Comparison of ENCODE assay signal across 10 mouse cellular contexts in genomic region chr9:118479508-118480291, GRCm38 (mm10). TPM values are rescaled to one million over a fixed set of nuclear protein-coding genes. Genes with fewer than 3 reads are reported as not detected.
DNase-seq lines count a peak whose midpoint lies in the region; ATAC-seq and TF ChIP-seq lines count a peak whose summit lies in the region.
"Had no signal": no experiment of that assay in that cellular context is flagged by ENCODE, and none has a peak within 500 bp of the region (broad histone marks: within the 10 kb centered on the region; RNA-seq: fewer than 3 reads in every experiment).

No protein-coding gene starts in this region.

- peak overlapping the region; percentile 48 for H3K4me3 ChIP-seq in kidney, embryonic 15.5 days (replicated peaks)
- no peak overlapping the region for H3K4me3 ChIP-seq in kidney, adult 2 months (ENCODE audit: insufficient read depth, low read depth, low read length)
- H3K4me3 ChIP-seq in embryonic fibroblast, embryonic 13.5 days (ENCODE audit: insufficient read depth, low read length), result peak overlapping the region; percentile 25; the same call in 1 of the 2 replicates
- H3K4me3 ChIP-seq in intestine, embryonic 16.5 days (ENCODE audit: low read length), result peak overlapping the region; percentile 47
- no peak overlapping the region; the same call in 1 of the 2 replicates for H3K4me3 ChIP-seq in neural tube, embryonic 11.5 days (ENCODE audit: low read depth, low read length)
- no peak overlapping the region for H3K4me3 ChIP-seq in thymus, adult 2 months (ENCODE audit: control insufficient read depth, insufficient read depth, low read length)

- DNase-seq in kidney, adult 2 months, result no peak
- DNase-seq in neural tube, embryonic 11.5 days (ENCODE audit: low spot score), result peak; percentile 39
- no peak for DNase-seq in adrenal gland, adult 2 months
- DNase-seq in thymus, adult 2 months, result no peak

- H3K36me3 ChIP-seq in kidney, embryonic 15.5 days, result no peaks in the 10 kb centered on the region
- no peaks in the 10 kb centered on the region for H3K36me3 ChIP-seq in kidney, adult 2 months (ENCODE audit: control insufficient read depth, insufficient read depth, low read length)
- H3K36me3 ChIP-seq in intestine, embryonic 16.5 days (ENCODE audit: control insufficient read depth, insufficient read depth, low read length), result no peaks in the 10 kb centered on the region
- H3K36me3 ChIP-seq in neural tube, embryonic 11.5 days (ENCODE audit: control insufficient read depth, insufficient read depth, low read length), result no peaks in the 10 kb centered on the region
- no peaks in the 10 kb centered on the region for H3K36me3 ChIP-seq in thymus, adult 2 months (ENCODE audit: control insufficient read depth, insufficient read depth, low read length)
- H3K36me3 ChIP-seq: G1E had no signal

- TF ChIP-seq CTCF in kidney, adult 2 months (conservative IDR thresholded peaks at IDR 0.05; ENCODE audit: insufficient read depth, insufficient read length, low read depth, low read length), result no peak
- TF ChIP-seq CTCF in embryonic fibroblast, embryonic 13.5 days (IDR thresholded peaks at IDR 0.05; ENCODE audit: borderline replicate concordance, insufficient read depth, low read length), result no peak
- TF ChIP-seq CTCF in thymus, adult 2 months (IDR thresholded peaks at IDR 0.05; ENCODE audit: borderline replicate concordance, control insufficient read depth, extremely low read depth, insufficient read depth, low read length, poor library complexity), result no peak

- H3K27ac ChIP-seq in kidney, embryonic 15.5 days, result no peak overlapping the region
- no peak overlapping the region for H3K27ac ChIP-seq in kidney, adult 2 months (ENCODE audit: insufficient read depth, low read depth, low read length)
- H3K27ac ChIP-seq in embryonic fibroblast, embryonic 13.5 days (ENCODE audit: insufficient read depth, low read length), result no peak overlapping the region
- H3K27ac ChIP-seq in intestine, embryonic 16.5 days (ENCODE audit: low read length), result no peak overlapping the region
- no peak overlapping the region for H3K27ac ChIP-seq in neural tube, embryonic 11.5 days (ENCODE audit: low read depth, low read length)
- no peak overlapping the region for H3K27ac ChIP-seq in thymus, adult 2 months (ENCODE audit: control insufficient read depth, insufficient read depth, low read length)
- H3K27ac ChIP-seq: gastrocnemius, adult 2 months had no signal

- WGBS in kidney, embryonic 15.5 days, result 5% methylated on average over 23 of the region's 23 CpGs
- 37% methylated on average over 23 of the region's 23 CpGs for WGBS in kidney, adult 2 months
- 9% methylated on average over 23 of the region's 23 CpGs for WGBS in intestine, embryonic 16.5 days
- 2% methylated on average over 22 of the region's 23 CpGs for WGBS in neural tube, embryonic 11.5 days
- WGBS in thymus, adult 2 months, result 43% methylated on average over 23 of the region's 23 CpGs

- H3K9ac ChIP-seq in kidney, embryonic 15.5 days, result 0 out of 2 replicates have a peak overlapping the region, but pooled peaks have one; percentile 21
- no peak overlapping the region for H3K9ac ChIP-seq in intestine, embryonic 16.5 days (ENCODE audit: low read depth, low read length)
- no peak overlapping the region for H3K9ac ChIP-seq in neural tube, embryonic 11.5 days (ENCODE audit: low read length)

- ATAC-seq in kidney, embryonic 15.5 days (replicated peaks; ENCODE audit: low FRiP score), result no peak
- ATAC-seq in intestine, embryonic 16.5 days, result 0 out of 2 replicates have a peak, but pooled peaks have one; percentile 21
- ATAC-seq in neural tube, embryonic 11.5 days (ENCODE audit: insufficient read depth, low FRiP score, low TSS enrichment), result no peak
- ATAC-seq in megakaryocyte-erythroid progenitor cell, adult 5-6 weeks (replicated peaks; ENCODE audit: low FRiP score, low TSS enrichment, poor library complexity, severe bottlenecking), result no peak

- no peak for TF ChIP-seq POLR2A in kidney, adult 2 months (IDR thresholded peaks at IDR 0.05; ENCODE audit: low read depth, low read length)
- no peak for TF ChIP-seq POLR2A in embryonic fibroblast, embryonic 13.5 days (IDR thresholded peaks at IDR 0.05; ENCODE audit: low read depth, low read length)
- no peak for TF ChIP-seq POLR2A in thymus, adult 2 months (IDR thresholded peaks at IDR 0.05; ENCODE audit: control insufficient read depth, extremely low read depth, insufficient read depth, low read length, poor library complexity)

- peak overlapping the region; percentile 79 for H3K4me2 ChIP-seq in kidney, embryonic 15.5 days
- H3K4me2 ChIP-seq in intestine, embryonic 16.5 days (ENCODE audit: low read depth, low read length), result peak overlapping the region; percentile 79
- H3K4me2 ChIP-seq in neural tube, embryonic 11.5 days (ENCODE audit: low read depth), result no peak overlapping the region

- H3K4me1 ChIP-seq in kidney, embryonic 15.5 days, result peaks cover 34% of the 10 kb centered on the region
- H3K4me1 ChIP-seq in kidney, adult 2 months (ENCODE audit: control insufficient read depth, insufficient read depth, low read length), result no peaks in the 10 kb centered on the region
- H3K4me1 ChIP-seq in embryonic fibroblast, embryonic 13.5 days (ENCODE audit: control insufficient read depth, insufficient read depth, low read length), result no peaks in the 10 kb centered on the region; the same call in 1 of the 2 replicates
- H3K4me1 ChIP-seq in intestine, embryonic 16.5 days (ENCODE audit: control insufficient read depth, insufficient read depth, low read length), result peaks cover 29% of the 10 kb centered on the region
- peaks cover 20% of the 10 kb centered on the region for H3K4me1 ChIP-seq in neural tube, embryonic 11.5 days (ENCODE audit: control insufficient read depth, insufficient read depth, low read length)
- peaks cover 21% of the 10 kb centered on the region for H3K4me1 ChIP-seq in thymus, adult 2 months (replicated peaks; ENCODE audit: control insufficient read depth, insufficient read depth, low read length)

- H3K9me3 ChIP-seq in kidney, embryonic 15.5 days (replicated peaks), result no peaks in the 10 kb centered on the region
- H3K9me3 ChIP-seq in intestine, embryonic 16.5 days (ENCODE audit: control insufficient read depth, low read length), result no peaks in the 10 kb centered on the region
- H3K9me3 ChIP-seq in neural tube, embryonic 11.5 days (ENCODE audit: control insufficient read depth, low read length), result no peaks in the 10 kb centered on the region

- H3K27me3 ChIP-seq in kidney, embryonic 15.5 days, result peaks cover 99% of the 10 kb centered on the region
- H3K27me3 ChIP-seq in kidney, adult 2 months (replicated peaks; ENCODE audit: control insufficient read depth, insufficient read depth, low read length), result 0 out of 2 replicates have a peak, but pooled peaks cover 2% of the 10 kb centered on the region
- H3K27me3 ChIP-seq in intestine, embryonic 16.5 days (replicated peaks; ENCODE audit: control insufficient read depth, insufficient read depth, low read length), result peaks cover 81% of the 10 kb centered on the region
- H3K27me3 ChIP-seq in neural tube, embryonic 11.5 days (ENCODE audit: control insufficient read depth, insufficient read depth, low read length), result peaks cover 96% of the 10 kb centered on the region
- peaks cover 34% of the 10 kb centered on the region for H3K27me3 ChIP-seq in thymus, adult 2 months (ENCODE audit: control insufficient read depth, insufficient read depth, low read length)

RNA-seq across cellular contexts. Expression of gene Eomes, which starts 1.7 kb away (rescaled TPM):
- 0.09 TPM in 1 of 2 replicates, not detected in the other for polyA plus RNA-seq in kidney, embryonic 15.5 days (2015; fragmentation: Nextera tagmentation; extraction: Ambion mirVana)
- 0.05 and 0.36 TPM in 2 replicates for polyA plus RNA-seq in kidney, adult 2 months (2012; rRNA removed)
- polyA plus RNA-seq in embryonic fibroblast, embryonic 13.5 days (2011; ENCODE audit: insufficient read length, low read depth, missing spikeins), result not detected in 2 replicates
- polyA plus RNA-seq in intestine, embryonic 16.5 days (2015; fragmentation: Nextera tagmentation; extraction: Ambion mirVana), result 0.09 and 0.10 TPM in 2 replicates
- polyA plus RNA-seq in neural tube, embryonic 11.5 days (2014; fragmentation: Nextera tagmentation; extraction: Ambion mirVana), result not detected in 2 replicates
- total RNA-seq in adrenal gland, adult 2 months (2021), result under 1 TPM; 0.17 to 0.37 TPM
- 0.29 and 0.31 TPM in 2 replicates for polyA plus RNA-seq in adrenal gland, adult 2 months (2012; rRNA removed)
- 0.78 and 1.4 TPM in 2 replicates for polyA plus RNA-seq in thymus, adult 2 months (2012; rRNA removed)
- total RNA-seq in megakaryocyte-erythroid progenitor cell, adult 5-6 weeks (2014; fragmentation: Nextera tagmentation), result not detected in 2 replicates
- total RNA-seq in megakaryocyte-erythroid progenitor cell, adult 5-6 weeks (2017), result 1.2 TPM in 1 of 2 replicates, not detected in the other
- total RNA-seq: gastrocnemius, adult 2 months had no signal
- polyA plus RNA-seq: G1E had no signal

RNA-seq across cellular contexts. Expression of gene Golga4, which starts 26.4 kb away (rescaled TPM):
- polyA plus RNA-seq in kidney, embryonic 15.5 days (2015; fragmentation: Nextera tagmentation; extraction: Ambion mirVana), result 56.5 and 58.7 TPM in 2 replicates
- polyA plus RNA-seq in kidney, adult 2 months (2012; rRNA removed), result 20.7 and 23.1 TPM in 2 replicates
- 85.1 and 111 TPM in 2 replicates for polyA plus RNA-seq in embryonic fibroblast, embryonic 13.5 days (2011; ENCODE audit: insufficient read length, low read depth, missing spikeins)
- 52.2 and 54.0 TPM in 2 replicates for polyA plus RNA-seq in intestine, embryonic 16.5 days (2015; fragmentation: Nextera tagmentation; extraction: Ambion mirVana)
- polyA plus RNA-seq in neural tube, embryonic 11.5 days (2014; fragmentation: Nextera tagmentation; extraction: Ambion mirVana), result 52.4 and 55.2 TPM in 2 replicates
- total RNA-seq in adrenal gland, adult 2 months (2021), result 100 to 1,000 TPM; 109 to 121 TPM
- 5.9 and 11.5 TPM in 2 replicates for polyA plus RNA-seq in adrenal gland, adult 2 months (2012; rRNA removed)
- polyA plus RNA-seq in thymus, adult 2 months (2012; rRNA removed), result 16.2 and 19.4 TPM in 2 replicates
- total RNA-seq in megakaryocyte-erythroid progenitor cell, adult 5-6 weeks (2014; fragmentation: Nextera tagmentation), result 48.5 and 49.5 TPM in 2 replicates
- 74.2 and 87.3 TPM in 2 replicates for total RNA-seq in megakaryocyte-erythroid progenitor cell, adult 5-6 weeks (2017)

Comparison
In these comparisons a context has a peak if more than half of its experiments do, and no peak if none do; other contexts are left out.
1. H3K4me3 ChIP-seq: peak in kidney, embryonic 15.5 days (single experiment), embryonic fibroblast, embryonic 13.5 days (single experiment) and intestine, embryonic 16.5 days (single experiment); none in kidney, adult 2 months (single experiment), neural tube, embryonic 11.5 days (single experiment) and thymus, adult 2 months (single experiment).